Mouse (Mus musculus) activated CD4-positive, CD25-positive, alpha-beta regulatory T cell (primary cell): ENCODE data around the gene Sec14l2. TPM values are rescaled to one million over a fixed set of nuclear protein-coding genes. Genes with fewer than 3 reads are reported as not detected.

Experiments
- polyA plus RNA-seq, 2 experiments: library from polyadenylated mRNA; unstranded; fragments of 100-300 nt; shearing (Covaris generic); gene quantifications; one replicate each; pipeline ENCODE4 v1.2.1; 2017

Gene Sec14l2
- polyA plus RNA-seq: 1 to 10 TPM in 1 of 2 experiments, under 1 TPM in 1; 0.64 to 1.6 TPM

DNA sequence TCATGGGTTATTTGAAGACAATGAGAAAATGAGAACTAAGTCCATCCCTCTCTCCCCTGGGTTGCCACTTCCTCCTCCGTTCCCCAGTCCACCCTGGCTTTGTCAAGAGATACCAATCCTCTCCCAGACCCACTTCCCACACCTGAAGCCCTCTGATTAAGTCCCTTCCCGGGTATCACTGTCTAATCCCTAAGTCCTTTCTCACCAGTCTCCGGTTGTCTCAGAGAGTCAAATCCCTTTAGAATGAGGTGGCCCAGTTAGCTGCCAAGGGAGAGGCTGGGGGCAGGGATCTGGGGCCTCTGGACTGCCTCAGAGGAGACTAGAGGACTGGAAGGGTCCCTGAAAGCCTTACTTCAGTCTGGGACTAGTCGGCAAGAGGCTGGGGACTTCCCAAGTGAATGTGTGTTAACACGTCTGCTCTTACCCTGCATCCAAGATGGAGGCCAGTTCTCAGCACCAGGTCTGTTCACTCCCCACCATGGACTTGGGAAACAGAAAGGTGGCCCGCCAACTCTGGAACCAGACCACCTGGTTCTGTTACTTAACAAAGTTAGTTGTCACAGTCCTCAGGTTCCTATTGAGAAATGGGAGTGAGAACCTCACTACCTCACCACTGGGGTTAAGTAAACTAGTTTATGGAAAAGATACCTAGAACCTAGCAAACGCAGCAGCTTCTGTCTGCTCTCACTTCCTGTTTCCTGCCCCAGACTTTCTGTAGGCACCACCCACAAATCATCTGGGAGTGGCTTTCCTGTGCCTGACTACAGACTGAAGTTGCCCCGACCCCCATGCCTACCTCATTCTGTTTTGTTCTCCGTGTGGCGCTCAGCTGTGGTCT lies at the start of gene Sec14l2:
Sec14l2 (minus strand) TSS at position 674 of the 838 bp plus-strand sequence.

DNA sequence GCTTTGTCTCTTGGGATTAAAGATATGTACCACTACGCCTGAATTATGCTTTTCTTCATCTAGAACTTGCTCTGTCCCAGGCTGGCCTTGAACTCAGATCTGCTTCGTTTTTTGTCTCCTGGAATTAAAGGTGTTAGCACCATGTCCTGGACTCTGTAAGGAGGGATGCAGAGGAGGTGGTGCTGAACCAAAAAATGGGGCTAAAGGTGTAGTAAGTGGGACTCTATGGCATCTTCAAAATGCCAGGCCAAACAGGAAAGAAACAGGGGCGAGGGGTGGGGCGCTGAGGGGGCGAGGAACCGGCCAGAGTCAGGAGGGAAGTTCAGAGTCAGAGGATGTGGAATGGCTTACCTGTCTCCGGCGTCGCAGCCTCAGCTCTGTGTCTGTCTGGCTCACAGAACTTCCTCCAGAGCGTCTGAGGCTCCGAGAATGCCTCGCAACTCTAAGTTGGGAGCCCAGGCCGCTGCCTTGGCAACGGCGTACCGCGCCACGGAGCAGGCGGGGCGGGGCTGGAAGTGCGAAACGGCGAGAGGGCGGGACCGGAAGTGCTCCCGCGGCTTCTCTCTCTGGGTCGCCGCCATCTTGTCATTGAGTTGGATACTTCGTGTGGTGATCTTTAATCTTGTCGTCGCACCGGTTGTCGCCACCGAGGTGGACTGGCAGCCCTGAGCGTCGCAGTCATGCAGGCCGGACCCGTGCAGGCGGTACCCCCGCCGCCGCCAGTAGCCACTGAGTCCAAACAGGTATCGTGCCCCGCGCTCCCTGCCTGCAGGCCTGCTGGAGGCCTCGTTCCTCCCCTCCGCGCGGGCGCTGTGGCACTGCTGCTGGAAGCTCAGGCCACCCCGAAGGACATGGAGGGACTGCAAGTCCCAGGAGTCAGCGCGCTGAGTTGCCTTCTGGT lies 36.8 kb upstream of the Sec14l2 start, which contains the start of the genes Ccdc157 and Sf3a1:
Ccdc157 (minus strand) TSS at position 486 of the 901 bp plus-strand sequence.
Sf3a1 (plus strand) TSS at position 543 of the 901 bp plus-strand sequence.

DNA sequence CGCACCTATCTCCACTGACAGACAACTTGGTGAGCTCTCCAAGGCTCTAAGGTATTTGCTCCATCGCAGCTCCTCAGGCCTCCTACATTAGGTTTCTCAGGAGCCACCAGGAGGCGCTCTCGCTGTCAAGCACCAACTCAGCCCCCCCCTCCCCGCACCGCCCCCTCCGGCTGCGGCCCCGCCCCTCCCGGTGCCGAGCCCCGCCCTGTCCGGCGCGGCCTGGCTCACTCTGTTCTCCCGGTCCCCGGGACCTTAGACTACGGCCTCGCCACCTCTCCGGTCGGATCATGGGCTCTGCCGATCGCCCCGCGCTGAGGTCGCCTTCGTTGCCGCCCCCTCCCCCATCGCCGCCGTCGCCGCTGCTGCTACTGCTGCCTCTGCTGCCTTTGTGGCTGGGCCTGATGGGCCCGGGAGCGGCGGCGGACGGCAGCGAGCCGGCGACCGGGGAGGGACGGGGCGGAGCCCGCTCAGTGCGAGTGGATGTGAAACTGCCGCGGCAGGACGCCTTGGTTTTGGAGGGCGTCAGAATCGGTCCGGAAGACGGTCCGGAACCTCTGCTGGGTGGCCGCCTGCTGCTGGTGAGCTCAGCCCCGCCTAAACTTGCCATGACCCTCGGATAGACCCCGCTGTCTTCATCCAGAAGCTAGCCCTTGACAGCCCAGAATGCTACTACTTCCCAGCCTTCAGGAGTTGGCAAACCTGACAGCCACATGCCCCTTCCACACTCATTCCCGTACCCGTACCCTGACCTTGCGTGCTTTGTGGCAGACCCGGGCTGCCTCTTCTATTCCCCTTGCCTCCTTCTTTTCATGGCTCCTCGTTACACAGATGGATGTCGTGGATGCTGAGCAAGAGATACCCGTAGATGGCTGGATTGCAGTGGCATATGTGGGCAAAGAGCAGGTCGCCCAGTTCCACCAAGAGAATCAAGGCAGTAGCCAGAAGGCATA lies 12.0 kb upstream of the Sec14l2 start, which contains the start of gene Rnf215:
Rnf215 (plus strand) TSS at position 217 of the 950 bp plus-strand sequence.

DNA sequence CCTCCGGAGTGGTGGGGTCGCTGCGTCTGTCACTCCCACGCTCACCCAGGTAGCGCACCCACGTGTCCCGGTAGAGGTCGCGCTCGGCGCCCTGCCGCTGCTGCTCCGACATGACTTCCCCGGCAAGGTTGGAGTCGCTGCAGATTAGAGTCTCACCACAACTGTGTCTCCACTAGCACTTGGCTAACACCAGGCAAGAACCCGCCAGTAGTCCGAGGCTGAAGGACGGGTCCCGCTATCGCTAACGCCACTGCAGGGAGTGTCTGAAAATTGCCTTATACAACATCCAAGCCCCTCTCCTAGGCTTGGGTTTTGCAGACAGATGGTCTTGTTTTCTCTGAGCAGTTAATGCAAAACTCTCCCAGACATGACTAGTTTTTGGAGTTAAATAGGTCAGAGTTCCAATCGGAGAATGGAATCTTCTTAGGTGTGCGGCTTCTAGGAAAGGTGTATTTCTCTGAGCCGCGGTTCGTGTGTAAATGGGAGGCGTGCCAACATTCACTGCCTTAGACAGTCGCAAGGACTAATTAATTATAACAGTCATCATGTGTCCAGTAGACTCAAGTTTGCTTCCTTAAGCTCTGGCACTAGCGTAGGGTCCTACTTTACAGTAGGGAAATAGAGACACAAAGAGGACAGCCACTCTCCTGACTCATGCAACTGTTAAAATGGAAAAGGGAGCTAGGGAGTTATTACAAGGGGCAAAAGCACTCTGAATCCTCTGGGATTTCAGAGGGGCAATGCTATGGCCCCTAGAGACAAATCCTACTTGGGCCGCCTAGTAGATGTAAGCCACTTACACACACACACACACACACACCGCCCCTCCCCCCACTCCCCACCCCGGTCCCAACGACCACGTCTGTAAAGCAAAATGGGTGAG lies 27.8 kb downstream of the Sec14l2 start, which contains the start of gene Mtfp1:
Mtfp1 (minus strand) TSS at position 275 of the 883 bp plus-strand sequence.

DNA sequence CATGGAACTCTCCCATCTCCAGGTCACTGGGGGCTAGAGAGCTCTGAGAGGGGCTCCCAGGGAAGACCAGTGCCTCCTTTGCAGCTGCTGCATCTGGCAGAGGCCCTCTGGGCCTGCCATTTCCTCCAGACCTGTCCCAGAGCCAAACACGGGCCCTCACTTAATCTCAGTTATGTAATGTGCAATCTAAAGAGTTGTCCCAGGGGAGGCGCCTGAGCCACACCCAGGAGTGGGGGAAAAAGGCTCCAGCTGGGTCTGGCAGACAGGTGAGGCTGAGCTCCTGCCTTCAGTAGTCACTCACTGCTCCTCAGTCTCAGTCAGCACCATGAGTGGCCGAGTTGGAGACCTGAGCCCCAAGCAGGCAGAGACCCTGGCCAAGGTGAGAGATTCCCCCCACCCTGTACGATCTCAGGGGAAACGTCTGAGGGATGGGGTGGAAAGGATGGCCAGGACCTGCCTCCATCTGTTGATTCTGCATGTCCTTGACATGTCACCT lies 58.5 kb downstream of the Sec14l2 start, which contains the start of gene Sec14l3:
Sec14l3 (plus strand) TSS at position 215 of the 496 bp plus-strand sequence.

Other genes starting within 250 kb of the Sec14l2 start
- gene 4921536K21Rik, start 228.3 kb downstream of the Sec14l2 start, polyA plus RNA-seq: not detected
- under 1 TPM in 1 of 2 experiments, not detected in 1; 0.23 TPM for gene Dusp18, start 228.2 kb downstream of the Sec14l2 start, polyA plus RNA-seq
- gene Slc35e4, start 208.8 kb downstream of the Sec14l2 start, polyA plus RNA-seq: 1 to 10 TPM in 1 of 2 experiments, under 1 TPM in 1; 0.93 to 1.2 TPM
- gene Tcn2, start 191.3 kb downstream of the Sec14l2 start, polyA plus RNA-seq: 10 to 100 TPM; 13.6 to 34.9 TPM
- gene Pes1, start 159.4 kb downstream of the Sec14l2 start, polyA plus RNA-seq: 10 to 100 TPM; 65.1 to 85.9 TPM
- under 1 TPM in 1 of 2 experiments, not detected in 1; 0.16 TPM for gene 4930556J24Rik, start 146.6 kb downstream of the Sec14l2 start, polyA plus RNA-seq
- gene Gal3st1, start 139.8 kb downstream of the Sec14l2 start, polyA plus RNA-seq: under 1 TPM in 1 of 2 experiments, not detected in 1; 0.36 TPM
- under 1 TPM in 1 of 2 experiments, not detected in 1; 0.23 TPM for gene Sec14l4, start 92.0 kb downstream of the Sec14l2 start, polyA plus RNA-seq
- gene Sec14l3, start 58.6 kb downstream of the Sec14l2 start, polyA plus RNA-seq: not detected
- 1 to 10 TPM; 1.6 to 2.1 TPM for gene Mtfp1, start 28.0 kb downstream of the Sec14l2 start, polyA plus RNA-seq
- gene Rnf215, start 11.8 kb upstream of the Sec14l2 start, polyA plus RNA-seq: 10 to 100 TPM; 39.7 to 53.0 TPM
- gene Ccdc157, start 36.9 kb upstream of the Sec14l2 start, polyA plus RNA-seq: 1 to 10 TPM; 1.5 to 2.9 TPM
- 10 to 100 TPM; 47.2 to 68.5 TPM for gene Sf3a1, start 36.9 kb upstream of the Sec14l2 start, polyA plus RNA-seq
- gene Tbc1d10a, start 63.4 kb upstream of the Sec14l2 start, polyA plus RNA-seq: 10 to 100 TPM; 88.5 to 90.6 TPM
- gene Castor1, start 94.8 kb upstream of the Sec14l2 start, polyA plus RNA-seq: 10 to 100 TPM; 47.4 to 66.5 TPM
- 10 to 100 TPM; 29.3 to 38.8 TPM for gene Osm, start 113.0 kb upstream of the Sec14l2 start, polyA plus RNA-seq
- 1 to 10 TPM; 5.1 to 9.3 TPM for gene Lif, start 134.1 kb upstream of the Sec14l2 start, polyA plus RNA-seq